Mouse (Mus musculus) midbrain, embryonic 12.5 days (tissue): ENCODE measurements around the gene Apold1. TPM values are rescaled to one million over a fixed set of nuclear protein-coding genes. Genes with fewer than 3 reads are reported as not detected.
A peak's percentile ranks its signal among the peaks of the same experiment; 100 is the strongest.

ENCODE experiments used
- ATAC-seq: fragments of 200-750 bp; cut with Nextera tagmentation; 2 replicates; pipeline ENCODE4 v1.8.0; 2017; ENCODE audit warnings: low read depth, moderate TSS enrichment, moderate library complexity; ENCODE audit not compliant: low FRiP score
- H3K27ac ChIP-seq: fragments of 300-500 bp; sonication (generic); replicated peaks from 2 replicates; pipeline ENCODE4 v1.5.1; 2016; ENCODE audit warnings: mild to moderate bottlenecking
- H3K27me3 ChIP-seq: fragments of 300-500 bp; sonication (generic); 2 replicates; pipeline ENCODE4 v1.6.1; 2016; ENCODE audit warnings: mild to moderate bottlenecking
- H3K36me3 ChIP-seq: fragments of 300-500 bp; sonication (generic); 2 replicates; pipeline ENCODE4 v1.6.1; 2016
- H3K4me1 ChIP-seq: fragments of 300-500 bp; sonication (generic); 2 replicates; pipeline ENCODE4 v1.6.1; 2016
- H3K4me2 ChIP-seq: fragments of 300-500 bp; sonication (generic); replicated peaks from 2 replicates; pipeline ENCODE4 v1.6.1; 2016; ENCODE audit warnings: mild to moderate bottlenecking, moderate library complexity
- H3K4me3 ChIP-seq: fragments of 300-500 bp; sonication (generic); 2 replicates; pipeline ENCODE4 v1.5.1; 2016; ENCODE audit warnings: mild to moderate bottlenecking
- H3K9ac ChIP-seq: fragments of 300-500 bp; sonication (generic); replicated peaks from 2 replicates; pipeline ENCODE4 v1.6.1; 2016; ENCODE audit warnings: mild to moderate bottlenecking, moderate library complexity
- H3K9me3 ChIP-seq: fragments of 300-500 bp; sonication (generic); 2 replicates; pipeline ENCODE4 v1.6.1; 2016; ENCODE audit warnings: mild to moderate bottlenecking
- WGBS: fragments of 180-500 bp; shearing (Covaris S2); methylation state at CpG from one replicate; pipeline ENCODE4 v1.1.7; 2016; 5-methylcytosine and 5-hydroxymethylcytosine counted together
- polyA plus RNA-seq: library from polyadenylated mRNA; unstranded; fragments of >200 nt; fragmentation: Nextera tagmentation; extraction: Ambion mirVana; gene quantifications from 2 replicates; pipeline ENCODE4 v1.2.1, GENCODE M21; 2016

The Apold1 gene
- polyA plus RNA-seq, 1 experiment from 2014 or later: 3.9 TPM

DNA sequence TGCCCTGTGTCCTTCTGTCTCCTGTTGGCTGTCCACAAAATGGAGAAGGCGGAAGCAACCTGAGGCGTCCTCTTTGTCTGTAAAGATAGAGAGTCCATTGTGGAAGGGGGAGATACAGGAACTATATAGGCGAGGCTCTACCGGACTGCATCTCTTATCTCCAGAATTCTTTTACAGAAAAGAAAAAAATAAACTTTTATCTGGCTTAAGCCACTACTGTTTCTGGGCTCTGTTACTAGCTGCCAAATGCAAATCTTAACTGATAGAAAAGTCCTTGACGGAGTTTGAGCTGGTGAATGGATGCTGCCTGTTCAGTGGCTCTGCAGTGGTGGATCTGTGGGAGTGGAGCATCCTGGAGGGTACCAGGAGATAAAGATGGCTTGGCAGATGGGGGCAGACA is 30.2 kb upstream of the Apold1 start:
- no peak for ATAC-seq
- Histone ChIP-seq H3K27ac (no peak overlapping the region), H3K4me2 (no peak overlapping the region), H3K9ac (no peak overlapping the region), H3K27me3 (no peaks in the 10 kb centered on the region), H3K4me1 (no peaks in the 10 kb centered on the region), H3K36me3 (peaks cover 16% of the 10 kb centered on the region), H3K9me3 (no peaks in the 10 kb centered on the region), H3K4me3 (no peak overlapping the region)
- 88% methylated on average over 5 of the region's 5 CpGs for WGBS

DNA sequence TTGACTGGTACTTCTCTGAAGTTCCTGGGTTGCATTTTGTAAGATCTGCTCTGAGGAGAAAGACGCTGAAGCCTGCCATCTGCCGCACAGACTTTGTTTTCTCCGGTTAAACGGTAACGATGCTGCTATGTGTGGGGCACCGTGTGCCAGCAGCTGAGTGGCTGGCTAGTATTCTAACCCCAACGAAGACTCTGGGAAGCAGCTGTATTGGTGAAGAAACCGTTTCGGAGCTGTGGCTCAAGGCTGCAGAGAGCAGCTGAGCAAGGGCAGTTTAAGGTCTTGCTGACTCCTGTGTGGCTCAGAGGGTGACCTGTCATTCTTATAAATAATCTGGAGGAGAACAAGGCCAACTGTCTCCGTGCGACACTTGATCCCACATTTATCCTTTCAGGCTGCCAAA is 27.5 kb upstream of the Apold1 start:
- H3K4me1 ChIP-seq: no peaks in the 10 kb centered on the region
- H3K4me3 ChIP-seq: no peak overlapping the region
- H3K4me2 ChIP-seq: no peak overlapping the region
- 81% methylated on average over 11 of the region's 11 CpGs for WGBS
- no peaks in the 10 kb centered on the region for H3K9me3 ChIP-seq
- no peaks in the 10 kb centered on the region for H3K27me3 ChIP-seq
- H3K36me3 ChIP-seq: peaks cover 16% of the 10 kb centered on the region
- H3K9ac ChIP-seq: no peak overlapping the region
- H3K27ac ChIP-seq: no peak overlapping the region
- no peak for ATAC-seq

DNA sequence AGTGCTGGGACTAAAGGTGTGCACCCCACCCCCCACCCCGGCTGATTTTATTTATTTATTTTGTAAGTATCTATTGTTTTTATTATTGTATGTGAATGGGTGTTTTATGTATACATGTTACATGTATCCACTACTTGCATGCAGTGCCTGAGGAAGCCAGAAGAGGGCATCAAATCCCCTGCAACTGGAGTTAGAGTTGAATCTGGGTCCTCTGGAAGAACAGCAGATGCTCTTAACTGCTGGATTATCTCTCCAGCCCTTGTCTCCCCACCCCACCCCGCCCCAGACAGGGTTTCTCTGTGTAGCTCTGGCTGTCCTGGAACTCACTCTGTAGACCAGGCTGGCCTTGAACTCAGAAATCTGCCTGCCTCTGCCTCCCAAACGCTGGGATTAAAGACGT is 25.1 kb upstream of the Apold1 start:
- no peak overlapping the region for H3K4me3 ChIP-seq
- H3K4me2 ChIP-seq: no peak overlapping the region
- H3K27me3 ChIP-seq: no peaks in the 10 kb centered on the region
- 82% methylated on average over 4 of the region's 4 CpGs for WGBS
- H3K9ac ChIP-seq: no peak overlapping the region
- H3K9me3 ChIP-seq: no peaks in the 10 kb centered on the region
- no peak overlapping the region for H3K27ac ChIP-seq
- H3K4me1 ChIP-seq: peaks cover 14% of the 10 kb centered on the region
- ATAC-seq: no peak
- peaks cover 5% of the 10 kb centered on the region for H3K36me3 ChIP-seq

GRCm38 (mm10) chr6:134961286-134961685 is 20.2 kb upstream of the Apold1 start:
- no peaks in the 10 kb centered on the region for H3K9me3 ChIP-seq
- peaks cover 28% of the 10 kb centered on the region for H3K4me1 ChIP-seq
- no peak overlapping the region for H3K4me3 ChIP-seq
- H3K4me2 ChIP-seq: no peak overlapping the region
- H3K27me3 ChIP-seq: no peaks in the 10 kb centered on the region
- H3K36me3 ChIP-seq: no peaks in the 10 kb centered on the region; the same call in 1 of the 2 replicates
- ATAC-seq: no peak
- no peak overlapping the region for H3K27ac ChIP-seq
- no peak overlapping the region for H3K9ac ChIP-seq
- WGBS: 51% methylated on average over 5 of the region's 5 CpGs

- no peaks in the 10 kb centered on the region for H3K27me3 ChIP-seq
- H3K9me3 ChIP-seq: no peaks in the 10 kb centered on the region
- peaks cover 28% of the 10 kb centered on the region for H3K4me1 ChIP-seq
- ATAC-seq: 0 out of 2 replicates have a peak, but pooled peaks have one; percentile 20
- H3K4me2 ChIP-seq: no peak overlapping the region
- 0 out of 2 replicates have a peak overlapping the region, but pooled peaks have one; percentile 12 for H3K27ac ChIP-seq
- H3K36me3 ChIP-seq: no peaks in the 10 kb centered on the region; the same call in 1 of the 2 replicates
- no peak overlapping the region for H3K4me3 ChIP-seq
- H3K9ac ChIP-seq: no peak overlapping the region
- 50% methylated on average over 9 of the region's 9 CpGs for WGBS
Measured at GRCm38 (mm10) chr6:134961858-134962517, 19.5 kb upstream of the Apold1 start.

DNA sequence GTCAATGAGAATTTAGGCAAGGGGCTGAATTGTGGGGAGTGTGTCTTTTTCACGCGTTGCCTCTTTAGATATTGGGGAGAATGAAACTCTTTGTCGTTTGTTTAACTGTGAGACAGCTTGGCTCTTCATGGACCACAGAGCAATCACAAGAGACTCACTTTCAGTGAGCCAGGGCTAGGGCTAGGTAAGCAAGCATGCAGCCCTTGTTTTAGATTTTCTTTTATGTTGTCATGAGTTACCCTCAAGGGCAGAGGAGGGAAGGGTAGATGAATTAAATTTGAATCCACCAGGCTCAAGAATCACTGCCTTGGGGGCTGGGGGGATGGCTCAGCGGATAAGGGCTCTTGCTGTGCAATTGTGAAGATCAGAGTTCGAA is 19.0 kb upstream of the Apold1 start:
- H3K4me3 ChIP-seq: no peak overlapping the region
- H3K4me2 ChIP-seq: no peak overlapping the region
- peaks cover 28% of the 10 kb centered on the region for H3K4me1 ChIP-seq
- 39% methylated on average over 5 of the region's 5 CpGs for WGBS
- H3K9ac ChIP-seq: no peak overlapping the region
- H3K36me3 ChIP-seq: no peaks in the 10 kb centered on the region; the same call in 1 of the 2 replicates
- ATAC-seq: no peak
- H3K9me3 ChIP-seq: no peaks in the 10 kb centered on the region
- H3K27ac ChIP-seq: 0 out of 2 replicates have a peak overlapping the region, but pooled peaks have one; percentile 12
- no peaks in the 10 kb centered on the region for H3K27me3 ChIP-seq

DNA sequence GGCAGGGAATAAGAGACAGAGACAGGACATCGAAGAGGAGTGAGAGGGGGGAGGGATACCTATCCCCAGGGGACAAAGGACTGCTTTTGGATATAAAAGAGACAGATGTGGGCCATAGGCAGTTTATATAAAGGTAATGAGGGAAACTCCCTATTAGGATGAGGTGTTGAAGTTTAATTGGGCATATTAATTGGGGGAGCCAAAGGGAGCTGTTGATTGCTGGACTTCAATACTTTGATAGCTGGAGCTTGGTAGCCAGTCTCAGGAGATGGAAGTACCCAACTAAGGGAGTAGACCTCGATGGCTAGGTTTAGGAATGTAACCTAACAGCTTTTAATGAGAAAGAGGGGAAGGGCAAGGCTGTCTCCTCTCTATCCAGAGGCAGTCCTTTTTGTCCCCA is 17.6 kb upstream of the Apold1 start:
- H3K27ac ChIP-seq: no peak overlapping the region

DNA sequence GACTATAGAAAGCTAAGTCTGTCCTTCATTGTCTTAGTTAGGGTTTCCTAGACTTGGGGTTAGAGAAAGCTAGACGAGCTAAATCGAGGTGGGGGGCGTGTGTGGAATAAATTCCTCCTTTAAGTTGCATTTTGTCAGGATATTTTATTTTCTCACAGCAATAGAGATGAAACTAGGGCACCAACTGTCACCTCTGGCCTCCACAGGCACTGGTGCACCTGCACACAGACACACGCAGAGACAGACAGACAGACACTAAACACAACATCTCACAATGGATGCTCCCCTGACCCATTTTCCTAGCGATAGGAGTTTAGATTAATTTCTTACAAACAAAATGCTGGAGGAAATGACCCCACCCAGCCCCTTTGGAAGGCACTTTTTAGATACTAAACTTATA is 14.8 kb upstream of the Apold1 start:
- H3K27me3 ChIP-seq: no peaks in the 10 kb centered on the region
- ATAC-seq: no peak
- no peak overlapping the region for H3K27ac ChIP-seq
- H3K9me3 ChIP-seq: no peaks in the 10 kb centered on the region
- no peak overlapping the region for H3K4me2 ChIP-seq
- no peak overlapping the region for H3K9ac ChIP-seq
- H3K4me1 ChIP-seq: peaks cover 12% of the 10 kb centered on the region
- no peak overlapping the region for H3K4me3 ChIP-seq
- no peaks in the 10 kb centered on the region for H3K36me3 ChIP-seq
- 90% methylated on average over 5 of the region's 5 CpGs for WGBS

More for the DNA sequence above, 17.6 kb upstream of the Apold1 start:
- Histone ChIP-seq H3K4me1 (peaks cover 28% of the 10 kb centered on the region), H3K4me3 (no peak overlapping the region), H3K4me2 (no peak overlapping the region), H3K9me3 (no peaks in the 10 kb centered on the region), H3K9ac (no peak overlapping the region), H3K27me3 (no peaks in the 10 kb centered on the region), H3K36me3 (no peaks in the 10 kb centered on the region)
- WGBS: 75% methylated on average over 2 of the region's 2 CpGs
- no peak for ATAC-seq

DNA sequence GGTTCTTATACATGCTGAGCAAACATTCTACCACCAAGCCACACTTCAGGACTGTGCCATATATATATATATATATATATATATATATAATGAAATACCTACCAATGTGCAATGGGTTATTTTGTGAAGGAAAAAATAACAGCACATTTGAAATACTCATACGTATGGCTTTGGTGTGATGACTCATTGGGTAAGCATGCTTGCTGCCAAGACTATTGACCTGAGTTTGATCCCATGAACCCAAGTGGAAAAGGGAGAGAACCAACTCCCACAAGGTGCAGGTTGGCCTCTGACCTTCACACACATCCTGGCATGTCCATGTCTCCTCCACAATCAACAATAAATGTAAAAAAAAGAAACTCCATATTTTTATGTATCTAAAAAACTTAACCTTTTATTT is 13.2 kb upstream of the Apold1 start:
- no peak for ATAC-seq
- Histone ChIP-seq H3K4me2 (no peak overlapping the region), H3K36me3 (no peaks in the 10 kb centered on the region), H3K27me3 (no peaks in the 10 kb centered on the region), H3K9me3 (no peaks in the 10 kb centered on the region), H3K4me3 (no peak overlapping the region), H3K27ac (no peak overlapping the region), H3K9ac (no peak overlapping the region), H3K4me1 (no peaks in the 10 kb centered on the region)
- 86% methylated on average over 1 of the region's 1 CpGs for whole genome bisulfite sequencing

DNA sequence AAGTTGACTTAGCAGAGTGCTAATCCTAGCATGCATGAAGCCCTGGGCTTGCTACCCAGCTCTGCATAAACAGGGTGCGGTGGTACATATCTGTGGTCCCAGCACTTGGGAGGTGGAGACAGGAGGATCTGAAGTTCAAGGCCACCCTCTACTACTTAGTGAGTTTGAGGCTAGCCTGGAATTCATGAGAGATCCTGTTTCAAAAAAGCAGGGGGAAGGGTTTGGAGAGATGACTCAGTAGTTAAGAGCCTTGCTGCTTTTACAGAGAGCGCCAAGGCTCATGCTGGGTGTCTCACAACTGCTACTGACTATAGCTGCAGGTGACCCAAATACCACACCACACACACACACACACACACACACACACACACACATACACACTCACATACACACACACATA is 12.0 kb upstream of the Apold1 start:
- no peaks in the 10 kb centered on the region for H3K36me3 ChIP-seq
- no peaks in the 10 kb centered on the region for H3K4me1 ChIP-seq
- WGBS: 93% methylated on average over 2 of the region's 2 CpGs
- no peak overlapping the region for H3K4me2 ChIP-seq
- H3K27ac ChIP-seq: no peak overlapping the region
- no peaks in the 10 kb centered on the region for H3K27me3 ChIP-seq
- H3K4me3 ChIP-seq: no peak overlapping the region
- no peak overlapping the region for H3K9ac ChIP-seq
- ATAC-seq: no peak
- no peaks in the 10 kb centered on the region for H3K9me3 ChIP-seq

DNA sequence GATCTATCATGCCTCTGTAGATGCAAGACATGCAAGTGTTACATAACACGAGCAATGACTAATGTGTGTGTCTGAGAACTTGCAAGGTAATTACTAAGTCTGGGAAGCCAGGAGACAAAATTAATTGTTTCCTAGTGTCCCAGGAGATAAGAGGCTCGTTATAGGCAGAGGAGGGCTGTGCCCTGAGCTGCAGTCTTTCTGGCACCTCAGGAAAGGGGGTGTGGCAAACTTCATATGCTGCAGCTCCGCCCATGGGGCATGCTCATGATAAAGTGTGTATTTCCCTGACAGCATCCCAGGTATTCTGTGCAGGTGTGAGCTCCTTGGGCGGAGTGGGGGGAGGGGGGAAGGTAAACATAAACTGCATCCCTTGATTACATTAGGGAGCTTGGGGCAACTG is 9.4 kb upstream of the Apold1 start:
- Histone ChIP-seq H3K4me1 (0 out of 2 replicates have a peak, but pooled peaks cover 3% of the 10 kb centered on the region), H3K27me3 (no peaks in the 10 kb centered on the region), H3K27ac (no peak overlapping the region), H3K9ac (no peak overlapping the region), H3K36me3 (no peaks in the 10 kb centered on the region), H3K4me3 (no peak overlapping the region), H3K9me3 (no peaks in the 10 kb centered on the region), H3K4me2 (no peak overlapping the region)
- WGBS: 71% methylated on average over 4 of the region's 4 CpGs
- no peak for ATAC-seq

- H3K4me1 ChIP-seq: peaks cover 8% of the 10 kb centered on the region
- peaks cover 12% of the 10 kb centered on the region; the same call in 1 of the 2 replicates for H3K27me3 ChIP-seq
- 64% methylated on average over 6 of the region's 6 CpGs for WGBS
- ATAC-seq: no peak
- H3K36me3 ChIP-seq: no peaks in the 10 kb centered on the region
- H3K9me3 ChIP-seq: no peaks in the 10 kb centered on the region
- no peak overlapping the region for H3K4me2 ChIP-seq
- no peak overlapping the region for H3K9ac ChIP-seq
- H3K4me3 ChIP-seq: no peak overlapping the region
- H3K27ac ChIP-seq: no peak overlapping the region
Measured at GRCm38 (mm10) chr6:134976628-134977027, 4.9 kb upstream of the Apold1 start.
